Comparison of ENCODE assay signal across 10 mouse cellular contexts in the genomic region with DNA sequence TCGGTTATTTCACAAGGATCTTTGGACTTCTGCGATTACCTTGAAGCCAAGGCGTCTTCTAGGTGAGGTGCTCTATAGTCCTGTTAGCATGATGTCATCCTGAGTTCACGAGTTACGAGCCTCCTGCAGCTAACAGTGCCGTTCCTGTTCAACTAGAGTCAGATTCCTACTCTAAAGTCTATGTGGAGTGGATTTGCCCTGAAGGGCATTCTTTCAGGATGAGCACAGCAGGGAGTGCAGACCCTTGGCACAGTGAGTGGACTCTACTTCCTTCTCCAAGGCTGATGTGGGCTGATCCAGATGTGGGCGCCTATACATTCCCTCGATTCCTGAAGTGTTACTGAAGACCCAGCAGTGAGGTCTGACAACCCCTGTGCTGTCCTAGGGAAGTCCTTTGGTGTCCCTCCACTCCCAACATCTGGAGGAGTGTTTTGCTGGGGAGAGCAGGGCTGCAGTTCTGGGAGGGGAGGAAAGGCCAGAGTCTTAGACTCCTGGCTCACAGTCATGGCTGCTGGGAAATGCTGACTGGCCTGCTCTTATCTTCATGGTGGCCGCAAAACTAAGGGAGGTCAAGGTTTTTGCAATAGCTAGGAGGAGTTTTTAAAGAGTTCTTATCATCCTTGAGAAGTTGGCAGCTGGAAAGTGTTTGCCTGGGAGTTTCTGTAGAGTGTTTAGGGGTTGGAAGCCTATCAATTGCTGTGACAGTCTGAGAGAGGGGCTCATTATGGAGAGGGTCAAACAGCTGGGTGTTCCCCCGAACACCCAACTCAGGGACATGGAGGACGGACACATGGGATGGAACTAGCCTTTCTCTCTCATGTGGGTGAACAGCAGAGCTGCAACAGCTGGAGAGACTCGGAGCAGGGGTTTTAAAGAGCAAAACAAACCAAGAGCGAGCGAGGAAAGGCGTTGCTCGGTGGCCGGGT. TPM values are rescaled to one million over a fixed set of nuclear protein-coding genes. Genes with fewer than 3 reads are reported as not detected.
DNase-seq lines count a peak whose midpoint lies in the region; ATAC-seq lines count a peak whose summit lies in the region.
"Had no signal": no experiment of that assay in that cellular context is flagged by ENCODE, and none has a peak within 500 bp of the region (broad histone marks: within the 10 kb centered on the region; RNA-seq: fewer than 3 reads in every experiment).

No protein-coding gene starts in this region.

- H3K4me1 ChIP-seq in heart, embryonic 15.5 days (replicated peaks) = peaks cover 15% of the 10 kb centered on the region
- peaks cover 22% of the 10 kb centered on the region for H3K4me1 ChIP-seq in limb, embryonic 13.5 days
- H3K4me1 ChIP-seq in stomach, embryonic 16.5 days (ENCODE audit: control insufficient read depth, insufficient read depth, low read length) = peaks cover 13% of the 10 kb centered on the region

- peaks cover 10% of the 10 kb centered on the region for H3K27me3 ChIP-seq in heart, embryonic 15.5 days
- 0 out of 2 replicates have a peak, but pooled peaks cover under 1% of the 10 kb centered on the region for H3K27me3 ChIP-seq in limb, embryonic 13.5 days
- H3K27me3 ChIP-seq in stomach, embryonic 16.5 days (ENCODE audit: control insufficient read depth, insufficient read depth, low read length) = no peaks in the 10 kb centered on the region

- no peaks in the 10 kb centered on the region for H3K36me3 ChIP-seq in heart, embryonic 15.5 days
- H3K36me3 ChIP-seq in limb, embryonic 13.5 days = no peaks in the 10 kb centered on the region
- H3K36me3 ChIP-seq in stomach, embryonic 16.5 days (ENCODE audit: control insufficient read depth, insufficient read depth, low read length) = no peaks in the 10 kb centered on the region

- no peaks in the 10 kb centered on the region for H3K9me3 ChIP-seq in heart, embryonic 15.5 days (replicated peaks)
- no peaks in the 10 kb centered on the region for H3K9me3 ChIP-seq in limb, embryonic 13.5 days
- H3K9me3 ChIP-seq in stomach, embryonic 16.5 days (replicated peaks; ENCODE audit: control insufficient read depth, low read length) = no peaks in the 10 kb centered on the region

- peak overlapping the region; percentile 57 for H3K27ac ChIP-seq in heart, embryonic 15.5 days
- peak overlapping the region; percentile 28; the same call in 1 of the 2 replicates for H3K27ac ChIP-seq in limb, embryonic 13.5 days
- peak overlapping the region; percentile 18 for H3K27ac ChIP-seq in stomach, embryonic 16.5 days (ENCODE audit: low read length)

- no peak overlapping the region for H3K4me2 ChIP-seq in heart, embryonic 15.5 days
- H3K4me2 ChIP-seq in limb, embryonic 13.5 days (replicated peaks) = no peak overlapping the region
- H3K4me2 ChIP-seq in stomach, embryonic 16.5 days (ENCODE audit: low read depth, low read length) = peak overlapping the region; percentile 19; the same call in 1 of the 2 replicates

- H3K9ac ChIP-seq in heart, embryonic 15.5 days = no peak overlapping the region
- H3K9ac ChIP-seq in limb, embryonic 13.5 days = no peak overlapping the region
- no peak overlapping the region; the same call in 1 of the 2 replicates for H3K9ac ChIP-seq in stomach, embryonic 16.5 days (ENCODE audit: low read length)

- no peak overlapping the region for H3K4me3 ChIP-seq in heart, embryonic 15.5 days
- H3K4me3 ChIP-seq in limb, embryonic 13.5 days = no peak overlapping the region
- H3K4me3 ChIP-seq in stomach, embryonic 16.5 days (replicated peaks; ENCODE audit: low read length) = no peak overlapping the region
- H3K4me3 ChIP-seq: megakaryocyte, embryonic 14.5 days had no signal

- 57% methylated on average over 17 of the region's 17 CpGs for WGBS in heart, embryonic 15.5 days
- WGBS in limb, embryonic 13.5 days = 59% methylated on average over 17 of the region's 17 CpGs
- WGBS in stomach, embryonic 16.5 days = 48% methylated on average over 17 of the region's 17 CpGs

- peak; percentile 76 for DNase-seq in ovary, adult 18-20 months (ENCODE audit: low spot score)
- DNase-seq in ovary, postnatal 10 days (ENCODE audit: low spot score) = no peak
- no peak for DNase-seq in retina, embryonic 14.5 days (ENCODE audit: low spot score)
- DNase-seq in embryo, embryonic 9.5 days (ENCODE audit: extremely low spot score) = no peak
- DNase-seq: thymus, postnatal 36 days had no signal

- ATAC-seq in heart, embryonic 15.5 days (replicated peaks; ENCODE audit: insufficient number of reproducible peaks, insufficient read depth, low FRiP score, low read depth) = 0 out of 2 replicates have a peak, but pooled peaks have one; percentile 30
- ATAC-seq in limb, embryonic 13.5 days (ENCODE audit: low FRiP score, low read depth) = no peak
- ATAC-seq in stomach, embryonic 16.5 days (ENCODE audit: insufficient read depth, low FRiP score) = 0 out of 2 replicates have a peak, but pooled peaks have one; percentile 12
- no peak for ATAC-seq in erythroblast, adult 5-6 weeks (replicated peaks; ENCODE audit: low FRiP score, poor library complexity, severe bottlenecking)

RNA-seq across cellular contexts. Expression of a gene that starts 5.2 kb away (rescaled TPM):
- polyA plus RNA-seq in heart, embryonic 15.5 days (2015; fragmentation: Nextera tagmentation; extraction: Ambion mirVana) = 6.0 and 7.0 TPM in 2 replicates
- 7.7 and 8.4 TPM in 2 replicates for polyA plus RNA-seq in limb, embryonic 13.5 days (2015; fragmentation: Nextera tagmentation; extraction: Ambion mirVana)
- polyA plus RNA-seq in stomach, embryonic 16.5 days (2015; fragmentation: Nextera tagmentation; extraction: Ambion mirVana) = 7.8 and 8.7 TPM in 2 replicates
- total RNA-seq in erythroblast, adult 5-6 weeks (2015; ENCODE audit: low replicate concordance) = 6.9 and 9.0 TPM in 2 replicates
- total RNA-seq in erythroblast, adult 5-6 weeks (2017; ENCODE audit: low replicate concordance) = 9.6 and 9.8 TPM in 2 replicates

Comparison
In these comparisons a context has a peak if more than half of its experiments do, and no peak if none do; other contexts are left out.
1. ATAC-seq: peak in heart, embryonic 15.5 days (single experiment) and stomach, embryonic 16.5 days (single experiment); none in limb, embryonic 13.5 days (single experiment) and erythroblast, adult 5-6 weeks (single experiment).
2. Peak in every context shown above with its lines, with median percentiles within 50 percentile points of each other: H3K27ac ChIP-seq.